Mouse (Mus musculus): ENCODE data around the gene Gucy2e.

GRCm38 (mm10) chr11:69251953-69252352 is 15.1 kb upstream of the Gucy2e start:
- TF ChIP-seq CTCF (IDR thresholded peaks at IDR 0.05; ENCODE audit: low read depth, low read length) (no peak), EP300 (IDR thresholded peaks at IDR 0.05; ENCODE audit: insufficient read depth, low read depth, low read length) (no peak), POLR2A (IDR thresholded peaks at IDR 0.05; ENCODE audit: insufficient read depth, low read length) (no peak)

All from ES-Bruce4 (cell line).